16 mouse cellular contexts compared by ENCODE assay signal in the genomic region with DNA sequence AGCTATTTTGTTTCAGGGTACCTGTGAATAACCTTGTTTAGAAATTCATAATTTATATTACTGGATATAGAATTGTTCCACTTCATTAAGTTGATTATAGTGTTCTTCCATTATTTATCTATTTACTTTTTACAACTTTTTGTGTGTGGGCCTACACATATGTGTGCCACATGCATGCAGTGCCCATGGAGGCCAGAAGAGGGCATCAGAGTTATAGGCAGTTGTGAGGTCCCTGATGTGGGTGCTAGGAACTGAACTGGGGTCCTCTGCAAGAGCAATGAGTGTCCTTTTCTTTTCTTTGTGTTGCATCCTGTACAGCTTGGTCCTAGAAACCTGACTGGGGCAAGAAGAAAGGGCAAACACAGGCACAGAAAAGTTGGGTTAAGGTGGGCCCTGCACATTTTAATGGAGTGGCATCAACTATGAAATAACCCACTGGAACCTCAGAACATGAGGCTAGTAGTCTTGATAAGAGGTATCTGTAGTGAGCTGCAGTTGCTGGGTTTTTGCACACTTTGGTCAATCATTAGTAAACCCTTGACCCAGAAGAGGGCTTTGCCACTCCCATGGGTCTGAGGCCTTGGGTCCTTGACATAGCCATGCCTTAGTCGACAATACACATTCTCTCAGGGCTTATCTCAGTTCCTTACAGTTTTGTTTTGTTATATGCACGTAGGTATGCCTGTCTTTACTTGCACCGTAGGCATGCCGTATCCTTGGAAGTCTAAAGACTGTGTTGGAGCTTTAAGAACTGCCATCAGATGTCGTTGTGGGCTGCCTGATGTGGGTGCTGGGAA. TPM values are rescaled to one million over a fixed set of nuclear protein-coding genes. Genes with fewer than 3 reads are reported as not detected.
A peak's percentile ranks its signal among the peaks of the same experiment; 100 is the strongest.
DNase-seq lines count a peak whose midpoint lies in the region; ATAC-seq and TF ChIP-seq lines count a peak whose summit lies in the region.
"Had no signal": no experiment of that assay in that cellular context is flagged by ENCODE, and none has a peak within 500 bp of the region (broad histone marks: within the 10 kb centered on the region; RNA-seq: fewer than 3 reads in every experiment).

No protein-coding gene starts in this region.

- no peak for ATAC-seq in CD4-positive, CD25-positive, alpha-beta regulatory T cell, adult 4 months
- ATAC-seq in cerebellum, adult (ENCODE audit: insufficient number of reproducible peaks, low FRiP score, low TSS enrichment), result no peak

- no peak overlapping the region for H3K4me3 ChIP-seq in layer of hippocampus, adult 2 months

- no peak overlapping the region for H3K27ac ChIP-seq in layer of hippocampus, adult 2 months
- H3K27ac ChIP-seq: hindbrain, embryonic 12.5 days had no signal

- DNase-seq in CD4-positive, CD25-positive, alpha-beta regulatory T cell, adult 2 months (ENCODE audit: low read depth, low spot score), result peak; percentile 47
- no peak for DNase-seq in layer of hippocampus, adult 2 months (ENCODE audit: low spot score in 2 of 2)
- DNase-seq in layer of hippocampus, adult 18-20 months (ENCODE audit: low spot score in 2 of 2), result no peak
- peak; percentile 38 for DNase-seq in thymus, postnatal 4 days
- DNase-seq in thymus, adult 18-20 months, result no peak
- peak; percentile 59 for DNase-seq in testis, postnatal 10 days (ENCODE audit: low spot score)
- DNase-seq: adrenal gland, adult 8-10 months; cerebellum, adult 18-20 months; right cerebral cortex, postnatal 4 days had no signal

- peak; percentile 57 for TF ChIP-seq CTCF in layer of hippocampus, adult 2 months (conservative IDR thresholded peaks at IDR 0.05)

RNA-seq across cellular contexts. Expression of a gene that starts 1.3 kb away (rescaled TPM):
- 10 to 100 TPM in 1 of 2 experiments, 1 to 10 TPM in 1; 9.8 to 10.6 TPM for polyA plus RNA-seq in CD4-positive, CD25-positive, alpha-beta regulatory T cell, adult 4 months (2017; shearing (Covaris generic))
- total RNA-seq in layer of hippocampus, adult 2 months (2021), result 1 to 10 TPM; 6.9 to 8.9 TPM
- total RNA-seq in layer of hippocampus, adult 18-20 months (2021), result 1 to 10 TPM; 7.0 to 7.8 TPM

RNA-seq across cellular contexts. Expression of a gene that starts 33.8 kb away (rescaled TPM):
- 10 to 100 TPM; 12.4 to 18.7 TPM for polyA plus RNA-seq in CD4-positive, CD25-positive, alpha-beta regulatory T cell, adult 4 months (2017; shearing (Covaris generic))
- 10 to 100 TPM; 10.2 to 12.9 TPM for total RNA-seq in layer of hippocampus, adult 2 months (2021)
- total RNA-seq in layer of hippocampus, adult 18-20 months (2021), result 10 to 100 TPM; 10.2 to 10.8 TPM

RNA-seq across cellular contexts. Expression of a gene that starts 55.4 kb away (rescaled TPM):
- polyA plus RNA-seq in CD4-positive, CD25-positive, alpha-beta regulatory T cell, adult 4 months (2017; shearing (Covaris generic)), result not detected
- not detected for total RNA-seq in layer of hippocampus, adult 2 months (2021)
- total RNA-seq in layer of hippocampus, adult 18-20 months (2021), result not detected
- total RNA-seq: adrenal gland, adult 8-10 months had no signal
- polyA plus RNA-seq: gonadal fat pad, adult 2 months; hindbrain, embryonic 12.5 days; limb, embryonic 13.5 days; midbrain, embryonic 11.5 days; neural tube, embryonic 14.5 days had no signal

Comparison
In these comparisons a context has a peak if more than half of its experiments do, and no peak if none do; other contexts are left out.
1. DNase-seq: peak in CD4-positive, CD25-positive, alpha-beta regulatory T cell, adult 2 months (single experiment), thymus, postnatal 4 days (single experiment) and testis, postnatal 10 days (single experiment); none in layer of hippocampus, adult 2 months (0 of 2), layer of hippocampus, adult 18-20 months (0 of 2) and thymus, adult 18-20 months (0 of 2).